Mouse (Mus musculus) liver, embryonic 11.5 days (tissue): ENCODE data around the gene Pmpca. TPM values are rescaled to one million over a fixed set of nuclear protein-coding genes. Genes with fewer than 3 reads are reported as not detected.

Experiments
- ATAC-seq: fragments of 200-750 bp; cut with Nextera tagmentation; replicated peaks from 2 replicates; pipeline ENCODE4 v1.8.0; 2017; ENCODE audit warnings: moderate number of reproducible peaks, mild to moderate bottlenecking, moderate TSS enrichment, moderate library complexity; ENCODE audit not compliant: low FRiP score
- DNase-seq: peaks from one replicate; pipeline ENCODE4 v3.0.0-alpha.2; 2017; ENCODE audit warnings: low spot score
- H3K27ac ChIP-seq: fragments of 300-500 bp; sonication (generic); 2 replicates; pipeline ENCODE4 v1.5.1; 2014; ENCODE audit warnings: mild to moderate bottlenecking, low read depth, low read length, control low read depth
- H3K27me3 ChIP-seq: fragments of 300-500 bp; sonication (generic); replicated peaks from 2 replicates; pipeline ENCODE4 v1.6.1; 2014; ENCODE audit warnings: low read length, mixed read lengths; ENCODE audit not compliant: control insufficient read depth, insufficient read depth
- H3K36me3 ChIP-seq: fragments of 300-500 bp; sonication (generic); 2 replicates; pipeline ENCODE4 v1.6.1; 2014; ENCODE audit warnings: mild to moderate bottlenecking, low read length, moderate library complexity, mixed read lengths; ENCODE audit not compliant: control insufficient read depth, insufficient read depth
- H3K4me1 ChIP-seq: fragments of 300-500 bp; sonication (generic); replicated peaks from 2 replicates; pipeline ENCODE4 v1.6.1; 2014; ENCODE audit warnings: low read length, mixed read lengths; ENCODE audit not compliant: control insufficient read depth, insufficient read depth
- H3K4me2 ChIP-seq: fragments of 300-500 bp; sonication (generic); 2 replicates; pipeline ENCODE4 v1.6.1; 2014; ENCODE audit warnings: mild to moderate bottlenecking, control low read depth, moderate library complexity
- H3K4me3 ChIP-seq: fragments of 300-500 bp; sonication (generic); 2 replicates; pipeline ENCODE4 v1.5.1; 2014; ENCODE audit warnings: low read depth, low read length, control low read depth
- H3K9ac ChIP-seq: fragments of 300-500 bp; sonication (generic); 2 replicates; pipeline ENCODE4 v1.6.1; 2014; ENCODE audit warnings: low read depth, low read length, control low read depth
- H3K9me3 ChIP-seq: fragments of 300-500 bp; sonication (generic); 2 replicates; pipeline ENCODE4 v1.6.1; 2016; ENCODE audit warnings: low read length, inconsistent platforms, mixed read lengths; ENCODE audit not compliant: control insufficient read depth
- WGBS: fragments of 180-500 bp; shearing (Covaris S2); extraction: QIAGEN DNeasy Blood & Tissue Kit; methylation state at CpG from one replicate; pipeline ENCODE4 v1.1.7; 2014; 5-methylcytosine and 5-hydroxymethylcytosine counted together
- polyA plus RNA-seq: library from polyadenylated mRNA; unstranded; fragments of >200 nt; fragmentation: Nextera tagmentation; extraction: Ambion mirVana; gene quantifications from 2 replicates; pipeline ENCODE4 v1.2.1, GENCODE M21; 2014

The Pmpca gene
- polyA plus RNA-seq, 1 experiment from 2014 or later, result 147 TPM

- DNase-seq (no peak), ATAC-seq (no peak)
- WGBS, result 12% methylated on average over 3 of the region's 3 CpGs
- Histone ChIP-seq H3K27ac (no peak overlapping the region), H3K4me1 (peaks cover 27% of the 10 kb centered on the region), H3K9me3 (no peaks in the 10 kb centered on the region), H3K27me3 (no peaks in the 10 kb centered on the region), H3K9ac (peak overlapping the region; percentile 80), H3K4me2 (peak overlapping the region; percentile 81), H3K4me3 (peak overlapping the region; percentile 85), H3K36me3 (peaks cover 23% of the 10 kb centered on the region)
Observed at GRCm38 (mm10) chr2:26443876-26444275, 54.7 kb downstream of the Pmpca start.

- Histone ChIP-seq H3K4me2 (peak overlapping the region; percentile 81), H3K9me3 (no peaks in the 10 kb centered on the region), H3K27me3 (no peaks in the 10 kb centered on the region), H3K27ac (peak overlapping the region; percentile 75; the same call in 1 of the 2 replicates), H3K4me3 (peak overlapping the region; percentile 85), H3K4me1 (peaks cover 27% of the 10 kb centered on the region), H3K36me3 (peaks cover 22% of the 10 kb centered on the region), H3K9ac (peak overlapping the region; percentile 80)
- DNase-seq (no peak), ATAC-seq (no peak)
- WGBS, result 3% methylated on average over 15 of the region's 15 CpGs
Observed at GRCm38 (mm10) chr2:26444368-26444767, 55.2 kb downstream of the Pmpca start.

- Histone ChIP-seq H3K4me1 (peaks cover 27% of the 10 kb centered on the region), H3K9me3 (no peaks in the 10 kb centered on the region), H3K9ac (peak within 1 kb of the TSS; percentile 80), H3K36me3 (peaks cover 15% of the 10 kb centered on the region), H3K4me2 (peak within 1 kb of the TSS; percentile 89), H3K27ac (peak within 1 kb of the TSS; percentile 78), H3K4me3 (peak within 1 kb of the TSS; percentile 85), H3K27me3 (no peaks in the 10 kb centered on the region)
- peak; percentile 90 for ATAC-seq
- peak; percentile 100 for DNase-seq
- under 1% methylated on average over 61 of the region's 61 CpGs for WGBS
Observed at GRCm38 (mm10) chr2:26444946-26445665, 56.0 kb downstream of the Pmpca start, which contains the start of gene Sec16a. TSS of gene Sec16a (minus strand) at chr2:26445216.

- DNase-seq (peak; percentile 100), ATAC-seq (peak; percentile 87)
- Histone ChIP-seq H3K4me2 (peak overlapping the region; percentile 89), H3K9ac (peak overlapping the region; percentile 74), H3K36me3 (peaks cover 8% of the 10 kb centered on the region), H3K27me3 (no peaks in the 10 kb centered on the region), H3K9me3 (no peaks in the 10 kb centered on the region), H3K4me1 (peaks cover 27% of the 10 kb centered on the region), H3K27ac (peak overlapping the region; percentile 78), H3K4me3 (peak overlapping the region; percentile 85)
- WGBS, result under 1% methylated on average over 44 of the region's 44 CpGs
Observed at GRCm38 (mm10) chr2:26445666-26446445, 56.7 kb downstream of the Pmpca start.

GRCm38 (mm10) chr2:26446671-26447070 lies 57.5 kb downstream of the Pmpca start:
- Histone ChIP-seq H3K4me2 (peak overlapping the region; percentile 89), H3K4me3 (peak overlapping the region; percentile 85), H3K9ac (peak overlapping the region; percentile 74), H3K4me1 (peaks cover 27% of the 10 kb centered on the region), H3K27ac (peak overlapping the region; percentile 78; the same call in 1 of the 2 replicates), H3K27me3 (no peaks in the 10 kb centered on the region), H3K9me3 (no peaks in the 10 kb centered on the region), H3K36me3 (peaks cover 1% of the 10 kb centered on the region)
- ATAC-seq (no peak), DNase-seq (no peak)
- WGBS, result 73% methylated on average over 4 of the region's 4 CpGs

Other genes with a start within 250 kb of the Pmpca start
- gene Lhx3, start 181.1 kb upstream of the Pmpca start, polyA plus RNA-seq, result 0.09 TPM in 1 of 2 replicates, not detected in the other
- 13.5 and 14.7 TPM in 2 replicates for gene Qsox2, start 151.8 kb upstream of the Pmpca start, polyA plus RNA-seq
- gene Ccdc187, start 94.8 kb upstream of the Pmpca start, polyA plus RNA-seq, result not detected in 2 replicates
- gene Gpsm1, start 73.8 kb upstream of the Pmpca start, polyA plus RNA-seq, result 17.0 and 18.9 TPM in 2 replicates
- 23.0 and 23.8 TPM in 2 replicates for gene Dnlz, start 37.2 kb upstream of the Pmpca start, polyA plus RNA-seq
- 1.1 and 1.7 TPM in 2 replicates for gene Card9, start 28.4 kb upstream of the Pmpca start, polyA plus RNA-seq
- 36.4 and 41.6 TPM in 2 replicates for gene Snapc4, start 8.7 kb upstream of the Pmpca start, polyA plus RNA-seq
- gene Entr1, start within 50 bp of the Pmpca start, polyA plus RNA-seq, result 94.4 and 95.7 TPM in 2 replicates
- 17.7 and 19.2 TPM in 2 replicates for gene Inpp5e, start 19.9 kb downstream of the Pmpca start, polyA plus RNA-seq
- gene Sec16a, start 55.9 kb downstream of the Pmpca start, polyA plus RNA-seq, result 33.7 TPM in 2 replicates
- 7.1 and 10.5 TPM in 2 replicates for gene Notch1, start 127.3 kb downstream of the Pmpca start, polyA plus RNA-seq
- 161 and 181 TPM in 2 replicates for gene Egfl7, start 190.7 kb downstream of the Pmpca start, polyA plus RNA-seq
- not detected in 2 replicates for gene Gm20532, start 197.3 kb downstream of the Pmpca start, polyA plus RNA-seq
- 36.1 and 40.1 TPM in 2 replicates for gene Agpat2, start 215.1 kb downstream of the Pmpca start, polyA plus RNA-seq
- 10.5 and 11.1 TPM in 2 replicates for gene Fam69b, start 239.1 kb downstream of the Pmpca start, polyA plus RNA-seq